Mouse (Mus musculus): ENCODE measurements around the gene Rac2. TPM values are rescaled to one million over a fixed set of nuclear protein-coding genes. Genes with fewer than 3 reads are reported as not detected.

Gene Rac2
- polyA plus RNA-seq (2014; fragmentation: Illumina TruSeq; extraction: RNeasy Lipid Tissue Mini Kit (QIAGEN cat#74804); ENCODE audit: low read depth, low replicate concordance), result 0.47 TPM

DNA sequence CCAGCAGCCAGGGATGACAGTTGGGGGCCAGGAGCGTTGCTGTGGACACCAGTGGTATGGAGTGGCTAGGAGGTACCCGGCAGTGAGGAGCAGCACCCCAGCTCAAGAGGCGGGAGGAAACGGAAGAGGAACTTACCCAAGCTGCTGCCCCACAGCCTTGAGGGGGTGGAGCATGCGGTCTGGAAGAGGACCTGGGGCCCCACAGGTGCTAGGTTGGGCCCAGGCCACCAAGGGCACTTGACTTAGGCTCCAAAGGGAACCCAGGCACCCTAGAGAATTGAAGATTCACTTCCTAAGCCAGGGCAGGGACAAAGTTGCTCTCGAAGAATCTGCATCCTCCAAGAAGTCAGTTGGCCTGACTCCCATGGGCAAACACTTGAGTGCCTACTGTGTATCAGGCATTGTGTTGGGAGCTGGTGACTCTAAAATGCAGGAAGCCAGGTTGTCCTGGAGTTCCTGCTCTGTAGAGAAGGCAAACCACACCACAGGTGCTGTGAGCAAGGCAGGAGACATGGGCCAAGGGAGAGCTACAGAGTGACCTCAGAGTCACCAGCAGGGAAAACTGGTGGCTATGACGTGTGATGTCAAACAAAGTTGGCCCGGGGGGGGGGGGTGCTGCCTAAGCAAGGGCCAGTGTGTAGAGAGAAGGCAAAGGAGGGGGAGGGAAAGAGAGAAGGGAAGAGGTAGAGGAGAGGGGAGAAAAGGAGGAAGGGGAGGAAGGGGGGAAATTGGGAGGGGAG lies at the start of gene Rac2:
Gene Rac2, minus strand, starts transcription at position 126 of the 740 bp plus-strand sequence.

DNA sequence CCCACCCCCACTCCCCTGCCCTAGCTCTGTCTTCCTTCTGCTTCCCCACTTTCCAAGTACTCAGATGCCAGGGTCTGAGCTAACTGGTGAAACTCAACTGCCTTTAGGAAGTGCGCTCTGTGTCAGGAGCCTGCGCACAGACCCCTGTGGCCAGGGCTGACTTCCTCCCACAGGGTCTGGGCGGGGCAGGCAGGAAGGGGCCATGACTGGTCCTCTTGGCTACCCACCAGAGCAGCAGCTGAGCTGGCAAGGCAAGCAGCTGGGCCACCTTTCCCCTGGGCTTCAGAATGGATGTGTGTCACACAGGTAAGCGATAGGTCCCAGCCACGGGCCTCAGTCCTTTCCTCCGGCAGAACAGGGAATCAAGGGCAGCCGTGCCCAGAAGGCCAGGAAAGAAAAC lies 24.3 kb upstream of the Rac2 start, which contains the start of gene Cyth4:
Gene Cyth4, plus strand, starts transcription at position 134 of the 400 bp plus-strand sequence.

DNA sequence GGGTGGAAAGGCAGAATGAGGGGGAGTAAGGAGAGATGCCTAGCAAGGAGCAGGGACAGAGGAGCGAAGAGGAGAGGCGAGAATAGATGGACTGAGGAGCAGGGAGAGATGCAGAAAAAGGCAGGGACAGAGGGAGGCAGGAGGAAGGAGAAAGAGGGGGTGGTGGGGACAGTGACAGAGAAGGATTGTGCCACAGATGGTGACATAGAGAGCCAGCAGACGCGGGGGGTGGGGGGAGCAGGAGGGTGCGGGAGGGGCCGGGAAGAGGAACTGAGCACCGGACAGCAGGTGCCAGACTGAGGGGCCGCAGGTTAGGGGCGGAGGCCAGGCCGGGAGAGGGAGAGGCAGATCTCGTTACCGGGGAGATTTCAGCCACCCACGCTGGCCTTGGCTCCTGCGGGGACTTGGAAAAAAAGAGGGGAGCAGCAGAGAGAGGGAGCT lies 28.0 kb downstream of the Rac2 start, which contains the start of gene Sstr3:
Gene Sstr3, minus strand, starts transcription at position 125 of the 441 bp plus-strand sequence.

DNA sequence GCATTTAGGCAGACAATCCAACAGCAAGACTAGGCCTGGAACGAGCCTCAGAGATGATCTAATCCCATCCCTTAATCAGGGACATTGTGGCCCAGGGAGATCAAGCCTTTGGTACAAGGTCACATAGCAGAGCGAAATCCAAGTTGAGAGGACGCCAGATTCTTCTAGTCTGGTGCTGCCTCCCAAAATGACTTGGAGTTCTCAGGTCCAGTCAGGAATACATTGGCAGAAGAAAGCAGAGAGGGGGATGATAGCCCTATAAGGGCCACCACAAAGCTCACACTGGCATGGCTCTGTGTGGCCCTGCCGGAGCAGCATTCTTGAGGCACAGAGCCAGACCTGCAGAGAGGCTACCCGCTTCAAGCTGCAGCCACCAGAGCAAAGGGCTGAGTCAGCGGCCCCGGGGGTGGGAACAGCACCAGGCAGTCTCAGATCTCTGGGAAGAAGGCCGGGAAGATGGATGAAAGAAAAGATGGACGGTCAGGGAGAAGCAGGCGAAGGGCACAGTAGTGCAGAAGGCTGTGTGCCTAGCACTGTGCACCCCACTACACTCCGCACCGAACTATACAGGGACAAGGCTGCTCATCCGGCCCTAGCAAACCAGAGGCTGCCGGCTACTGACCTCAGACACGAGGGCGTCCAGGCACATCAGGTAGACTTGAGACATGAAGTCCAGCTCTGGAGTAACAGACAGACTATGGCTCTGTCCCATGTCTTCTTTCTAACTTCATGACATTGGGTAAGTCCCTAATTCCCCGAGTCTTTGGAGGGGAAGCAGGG lies 41.7 kb downstream of the Rac2 start, which contains the start of gene C1qtnf6:
Gene C1qtnf6, minus strand, starts transcription at position 746 of the 780 bp plus-strand sequence.

Other genes starting within 250 kb of the Rac2 start
- 1.1 TPM for gene Csf2rb, start 247.0 kb downstream of the Rac2 start, polyA plus RNA-seq (2014; fragmentation: Illumina TruSeq; extraction: RNeasy Lipid Tissue Mini Kit (QIAGEN cat#74804); ENCODE audit: low read depth, low replicate concordance)
- gene Tex33, start 176.9 kb downstream of the Rac2 start, polyA plus RNA-seq (2014; fragmentation: Illumina TruSeq; extraction: RNeasy Lipid Tissue Mini Kit (QIAGEN cat#74804); ENCODE audit: low read depth, low replicate concordance), result not detected
- gene Tst, start 166.9 kb downstream of the Rac2 start, polyA plus RNA-seq (2014; fragmentation: Illumina TruSeq; extraction: RNeasy Lipid Tissue Mini Kit (QIAGEN cat#74804); ENCODE audit: low read depth, low replicate concordance), result 4.0 TPM
- gene Mpst, start 166.4 kb downstream of the Rac2 start, polyA plus RNA-seq (2014; fragmentation: Illumina TruSeq; extraction: RNeasy Lipid Tissue Mini Kit (QIAGEN cat#74804); ENCODE audit: low read depth, low replicate concordance), result 1.8 TPM
- gene Kctd17, start 144.2 kb downstream of the Rac2 start, polyA plus RNA-seq (2014; fragmentation: Illumina TruSeq; extraction: RNeasy Lipid Tissue Mini Kit (QIAGEN cat#74804); ENCODE audit: low read depth, low replicate concordance), result 3.4 TPM
- gene Tmprss6, start 104.1 kb downstream of the Rac2 start, polyA plus RNA-seq (2014; fragmentation: Illumina TruSeq; extraction: RNeasy Lipid Tissue Mini Kit (QIAGEN cat#74804); ENCODE audit: low read depth, low replicate concordance), result not detected
- 0.29 TPM for gene Il2rb, start 77.5 kb downstream of the Rac2 start, polyA plus RNA-seq (2014; fragmentation: Illumina TruSeq; extraction: RNeasy Lipid Tissue Mini Kit (QIAGEN cat#74804); ENCODE audit: low read depth, low replicate concordance)
- 14.9 TPM for gene C1qtnf6, start 41.4 kb downstream of the Rac2 start, polyA plus RNA-seq (2014; fragmentation: Illumina TruSeq; extraction: RNeasy Lipid Tissue Mini Kit (QIAGEN cat#74804); ENCODE audit: low read depth, low replicate concordance)
- gene Sstr3, start 28.1 kb downstream of the Rac2 start, polyA plus RNA-seq (2014; fragmentation: Illumina TruSeq; extraction: RNeasy Lipid Tissue Mini Kit (QIAGEN cat#74804); ENCODE audit: low read depth, low replicate concordance), result 0.23 TPM
- gene Cyth4, start 24.3 kb upstream of the Rac2 start, polyA plus RNA-seq (2014; fragmentation: Illumina TruSeq; extraction: RNeasy Lipid Tissue Mini Kit (QIAGEN cat#74804); ENCODE audit: low read depth, low replicate concordance), result 0.76 TPM
- gene Elfn2, start 146.0 kb upstream of the Rac2 start, polyA plus RNA-seq (2014; fragmentation: Illumina TruSeq; extraction: RNeasy Lipid Tissue Mini Kit (QIAGEN cat#74804); ENCODE audit: low read depth, low replicate concordance), result not detected
- 0.64 TPM for gene Mfng, start 200.7 kb upstream of the Rac2 start, polyA plus RNA-seq (2014; fragmentation: Illumina TruSeq; extraction: RNeasy Lipid Tissue Mini Kit (QIAGEN cat#74804); ENCODE audit: low read depth, low replicate concordance)
- gene Card10, start 230.3 kb upstream of the Rac2 start, polyA plus RNA-seq (2014; fragmentation: Illumina TruSeq; extraction: RNeasy Lipid Tissue Mini Kit (QIAGEN cat#74804); ENCODE audit: low read depth, low replicate concordance), result 0.12 TPM